Mouse (Mus musculus) CH12.LX (cell line): Measurements from ENCODE around the gene Gm16368.
"Not testable (repeated sequence)": the region's sequence is repeated elsewhere in the genome, so short reads cannot be mapped to it uniquely, and the experiment has no call there.

Experiments
- CHD2 ChIP-seq: IDR thresholded peaks from 2 replicates; pipeline ENCODE4 v1.6.1; 2011; ENCODE audit warnings: low read length, improper control_type of control experiment
- CTCF ChIP-seq, 2 experiments: IDR thresholded peaks in 1 of 2; conservative IDR thresholded peaks in 1 of 2; 2 replicates each; pipeline ENCODE4 v1.5.1; 2011 to 2012; ENCODE audit warnings: low read depth in 2 of 2, low read length in 2 of 2, improper control_type of control experiment in 1 of 2, inconsistent platforms in 1 of 2, mild to moderate bottlenecking in 1 of 2, moderate library complexity in 1 of 2
- EP300 ChIP-seq: IDR thresholded peaks from 2 replicates; pipeline ENCODE4 v1.6.1; 2011; ENCODE audit warnings: low read length, improper control_type of control experiment
- HCFC1 ChIP-seq: IDR thresholded peaks from 2 replicates; pipeline ENCODE4 v1.6.1; 2012; ENCODE audit warnings: low read depth, mild to moderate bottlenecking, inconsistent platforms, low read length, improper control_type of control experiment
- JUN ChIP-seq: IDR thresholded peaks from 2 replicates; pipeline ENCODE4 v1.6.1; 2011; ENCODE audit warnings: low read depth, mild to moderate bottlenecking, low read length, improper control_type of control experiment, moderate library complexity; ENCODE audit not compliant: insufficient read depth
- MAX ChIP-seq: IDR thresholded peaks from 2 replicates; pipeline ENCODE4 v1.6.1; 2011; ENCODE audit warnings: low read length, improper control_type of control experiment
- MAZ ChIP-seq: IDR thresholded peaks from 2 replicates; pipeline ENCODE4 v1.6.1; 2012; ENCODE audit warnings: low read depth, mild to moderate bottlenecking, inconsistent platforms, low read length, improper control_type of control experiment, moderate library complexity
- POLR2A ChIP-seq: IDR thresholded peaks from 2 replicates; pipeline ENCODE4 v1.6.1; 2011; ENCODE audit warnings: low read depth, mild to moderate bottlenecking, improper control_type of control experiment, low read length
- POLR2AphosphoS2 ChIP-seq: IDR thresholded peaks from 2 replicates; pipeline ENCODE4 v1.6.1; 2011; ENCODE audit warnings: low read depth, low read length, improper control_type of control experiment
- UBTF ChIP-seq: IDR thresholded peaks from 2 replicates; pipeline ENCODE4 v1.6.1; 2012; ENCODE audit warnings: low read depth, mild to moderate bottlenecking, inconsistent platforms, low read length, improper control_type of control experiment, moderate library complexity

DNA sequence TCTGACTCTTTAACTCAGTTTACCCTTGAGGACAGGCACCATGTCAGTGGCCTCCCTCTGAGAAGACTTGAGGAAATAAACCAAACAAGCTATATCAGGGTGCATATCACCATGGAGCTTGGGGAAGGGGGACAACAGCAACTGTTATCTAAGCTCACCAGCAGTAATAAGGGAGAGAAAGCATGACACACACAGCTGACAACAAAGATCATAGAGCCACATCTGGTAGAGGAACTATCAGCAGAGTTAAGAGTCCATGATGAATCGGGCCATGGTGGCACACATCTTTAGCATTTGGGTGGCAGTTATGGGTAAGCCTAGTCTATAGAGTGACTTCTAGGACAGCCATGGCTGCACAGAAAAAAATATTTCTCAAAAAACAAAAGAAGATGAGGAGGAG, 43.8 kb upstream of the Gm16368 start:
- not testable (repeated sequence) for TF ChIP-seq JUN; POLR2A; CTCF (conservative IDR thresholded peaks at IDR 0.05 in 1 of 2, IDR thresholded peaks at IDR 0.05 in 1 of 2; ENCODE audit: low read depth in 2 of 2, low read length in 2 of 2); POLR2AphosphoS2; CHD2; MAX; UBTF; HCFC1; MAZ; EP300
